Mouse (Mus musculus): ENCODE results near the gene Zfp683.

Zfp683 gene

GRCm38 (mm10) chr4:134091225-134091529 lies 37.5 kb downstream of the Zfp683 start:
- no peak for DNase-seq (ENCODE audit: low spot score in 2 of 2)

- DNase-seq (ENCODE audit: low spot score in 2 of 2), result no peak
Observed at GRCm38 (mm10) chr4:134092382-134093288, 39.0 kb downstream of the Zfp683 start.

- DNase-seq (ENCODE audit: low spot score in 2 of 2), result peak in 1 of 2 experiments; percentile 52
Observed at GRCm38 (mm10) chr4:134094004-134094564, 40.4 kb downstream of the Zfp683 start.

GRCm38 (mm10) chr4:134094923-134095547 lies 41.4 kb downstream of the Zfp683 start, which contains the start of gene Cd52:
TSS of gene Cd52 (minus strand) at chr4:134095082.
- DNase-seq (ENCODE audit: low spot score in 2 of 2), result peak in 1 of 2 experiments; percentile 55

GRCm38 (mm10) chr4:134096120-134096519 lies 42.5 kb downstream of the Zfp683 start:
- no peak for DNase-seq (ENCODE audit: low spot score in 2 of 2)

GRCm38 (mm10) chr4:134097015-134097608 lies 43.5 kb downstream of the Zfp683 start:
- DNase-seq (ENCODE audit: low spot score in 2 of 2), result no peak

GRCm38 (mm10) chr4:134098628-134099027 lies 45.0 kb downstream of the Zfp683 start:
- DNase-seq (ENCODE audit: low spot score in 2 of 2), result peak in 1 of 2 experiments; percentile 59

- DNase-seq (ENCODE audit: low spot score in 2 of 2), result no peak
Observed at GRCm38 (mm10) chr4:134100245-134100644, 46.6 kb downstream of the Zfp683 start.

- DNase-seq (ENCODE audit: low spot score in 2 of 2), result peak; percentile 77 to 82
Observed at GRCm38 (mm10) chr4:134101979-134102741, 48.5 kb downstream of the Zfp683 start, which contains the start of gene Ubxn11. TSS of gene Ubxn11 (plus strand) at chr4:134102570.

GRCm38 (mm10) chr4:134102742-134103119 lies 49.1 kb downstream of the Zfp683 start:
- no peak for DNase-seq (ENCODE audit: low spot score in 2 of 2)

GRCm38 (mm10) chr4:134106105-134106504 lies 52.5 kb downstream of the Zfp683 start:
- no peak for DNase-seq (ENCODE audit: low spot score in 2 of 2)

GRCm38 (mm10) chr4:134107730-134108129 lies 54.1 kb downstream of the Zfp683 start:
- no peak for DNase-seq (ENCODE audit: low spot score in 2 of 2)

- no peak for DNase-seq (ENCODE audit: low spot score in 2 of 2)
Observed at GRCm38 (mm10) chr4:134108196-134108595, 54.6 kb downstream of the Zfp683 start.

All from urinary bladder, postnatal 4 days (tissue).